Mouse (Mus musculus): Measurements from ENCODE around the gene Spata19. TPM values are rescaled to one million over a fixed set of nuclear protein-coding genes. Genes with fewer than 3 reads are reported as not detected.

The Spata19 gene
- polyA plus RNA-seq, 1 experiment from 2014 or later, result not detected

GRCm38 (mm10) chr9:27435936-27436335 is 39.3 kb downstream of the Spata19 start:
- ATAC-seq (ENCODE audit: low FRiP score, low read depth), result no peak
- no peak overlapping the region for H3K27ac ChIP-seq
- H3K4me3 ChIP-seq, result no peak overlapping the region
- H3K9ac ChIP-seq, result no peak overlapping the region
- H3K4me2 ChIP-seq (replicated peaks), result no peak overlapping the region
- H3K4me1 ChIP-seq, result no peaks in the 10 kb centered on the region
- WGBS, result 86% methylated on average over 9 of the region's 9 CpGs
- H3K27me3 ChIP-seq (replicated peaks), result 0 out of 2 replicates have a peak, but pooled peaks cover 5% of the 10 kb centered on the region
- H3K9me3 ChIP-seq, result no peaks in the 10 kb centered on the region
- H3K36me3 ChIP-seq, result no peaks in the 10 kb centered on the region

- ATAC-seq (ENCODE audit: low FRiP score, low read depth), result no peak
- WGBS, result 70% methylated on average over 7 of the region's 7 CpGs
- no peak overlapping the region for H3K4me2 ChIP-seq (replicated peaks)
These were observed 40.9 kb downstream of the Spata19 start for GRCm38 (mm10) chr9:27437391-27438061.

GRCm38 (mm10) chr9:27449780-27450422 is 53.3 kb downstream of the Spata19 start:
- H3K4me3 ChIP-seq, result no peak overlapping the region
- H3K27ac ChIP-seq, result no peak overlapping the region
- H3K36me3 ChIP-seq, result no peaks in the 10 kb centered on the region
- H3K9me3 ChIP-seq, result no peaks in the 10 kb centered on the region
- peaks cover 8% of the 10 kb centered on the region; the same call in 1 of the 2 replicates for H3K4me1 ChIP-seq
- 29% methylated on average over 9 of the region's 9 CpGs for WGBS
- peak overlapping the region; percentile 10; the same call in 1 of the 2 replicates for H3K4me2 ChIP-seq (replicated peaks)
- H3K27me3 ChIP-seq (replicated peaks), result no peaks in the 10 kb centered on the region
- no peak overlapping the region for H3K9ac ChIP-seq
- peak; percentile 72; the same call in 1 of the 2 replicates for ATAC-seq (ENCODE audit: low FRiP score, low read depth)

More at GRCm38 (mm10) chr9:27437391-27438061, 40.9 kb downstream of the Spata19 start:
- Histone ChIP-seq H3K9me3 (no peaks in the 10 kb centered on the region), H3K27me3 (replicated peaks) (0 out of 2 replicates have a peak, but pooled peaks cover 5% of the 10 kb centered on the region), H3K36me3 (no peaks in the 10 kb centered on the region), H3K27ac (no peak overlapping the region), H3K9ac (no peak overlapping the region), H3K4me3 (no peak overlapping the region), H3K4me1 (no peaks in the 10 kb centered on the region)

Other genes starting within 250 kb of the Spata19 start
- 114 and 128 TPM in 2 replicates for gene Jam3, start 241.4 kb upstream of the Spata19 start, polyA plus RNA-seq (2016; fragmentation: Nextera tagmentation; extraction: Ambion mirVana)
- gene Igsf9b, start 97.6 kb upstream of the Spata19 start, polyA plus RNA-seq (2016; fragmentation: Nextera tagmentation; extraction: Ambion mirVana), result 8.2 and 9.2 TPM in 2 replicates

Measured in neural tube, embryonic 12.5 days (tissue).